ENCODE assay signal across 9 mouse cellular contexts in genomic region chr5:125404903-125405545, GRCm38 (mm10). TPM values are rescaled to one million over a fixed set of nuclear protein-coding genes. Genes with fewer than 3 reads are reported as not detected.
DNase-seq lines count a peak whose midpoint lies in the region; ATAC-seq and TF ChIP-seq lines count a peak whose summit lies in the region.
"Had no signal": no experiment of that assay in that cellular context is flagged by ENCODE, and none has a peak within 500 bp of the region (broad histone marks: within the 10 kb centered on the region; RNA-seq: fewer than 3 reads in every experiment).

No protein-coding gene starts in this region.

- H3K9me3 ChIP-seq in ES-E14 (ENCODE audit: control insufficient read depth, insufficient read depth, low read depth, low read length), result no peaks in the 10 kb centered on the region
- H3K9me3 ChIP-seq in forebrain, embryonic 15.5 days, result no peaks in the 10 kb centered on the region

- peak overlapping the region; percentile 70 for H3K9ac ChIP-seq in ES-E14 (ENCODE audit: insufficient read depth, low read depth, low read length, poor library complexity, severe bottlenecking)
- H3K9ac ChIP-seq in forebrain, embryonic 15.5 days (replicated peaks), result peak overlapping the region; percentile 61

- peak overlapping the region; percentile 66 for H3K4me2 ChIP-seq in forebrain, embryonic 15.5 days (replicated peaks)

- H3K36me3 ChIP-seq in ES-E14 (ENCODE audit: control insufficient read depth, insufficient read depth, low read length, poor library complexity, severe bottlenecking), result no peaks in the 10 kb centered on the region
- no peaks in the 10 kb centered on the region for H3K36me3 ChIP-seq in forebrain, embryonic 15.5 days

- WGBS in forebrain, embryonic 15.5 days, result under 1% methylated on average over 28 of the region's 28 CpGs

- intact Hi-C loops in heart, postnatal 36 days (cut with DNase I), result loop anchor here (2.0 kb wide), 1 partner anchor 16 kb away; the partner anchor contains the start of gene Gm10382

- H3K27ac ChIP-seq in ES-E14 (ENCODE audit: insufficient read depth, low read depth, low read length, poor library complexity, severe bottlenecking), result no peak overlapping the region
- H3K27ac ChIP-seq in bone marrow macrophage, adult 2 months (ENCODE audit: insufficient read depth, low read depth, low read length), result peak overlapping the region; percentile 94
- peak overlapping the region; percentile 93 for H3K27ac ChIP-seq in forebrain, embryonic 15.5 days (replicated peaks)

- H3K27me3 ChIP-seq in forebrain, embryonic 15.5 days, result no peaks in the 10 kb centered on the region

- no peak for TF ChIP-seq POLR2A in bone marrow macrophage, adult 2 months (IDR thresholded peaks at IDR 0.05; ENCODE audit: borderline replicate concordance, low read depth, low read length)

- ATAC-seq in forebrain, embryonic 15.5 days (replicated peaks), result peak; percentile 33; the same call in 1 of the 2 replicates

- in situ Hi-C loops in ES-E14 (cut with MboI; ENCODE audit: low sequenced_read_pairs in 2 of 2, unreplicated experiment in 2 of 2), result no loop called here

- H3K4me1 ChIP-seq in ES-E14 (ENCODE audit: control insufficient read depth in 2 of 2, insufficient read depth in 2 of 2, low read length in 2 of 2, poor library complexity in 1 of 2), result peaks cover 0 to 19% of the 10 kb centered on the region in 2 experiments; a peak in 1 of 4 replicates
- peaks cover 30% of the 10 kb centered on the region for H3K4me1 ChIP-seq in bone marrow macrophage, adult 2 months (ENCODE audit: control insufficient read depth, insufficient read depth, low read length)
- H3K4me1 ChIP-seq in forebrain, embryonic 15.5 days, result peaks cover 17% of the 10 kb centered on the region

- TF ChIP-seq CTCF in bone marrow macrophage, adult 2 months (IDR thresholded peaks at IDR 0.05; ENCODE audit: low read depth, low read length), result no peak

- H3K4me3 ChIP-seq in ES-E14 (ENCODE audit: insufficient read depth in 1 of 2, low read depth in 1 of 2, low read length in 2 of 2, poor library complexity in 1 of 2, severe bottlenecking in 1 of 2), result peak overlapping the region; percentile 73 to 83
- H3K4me3 ChIP-seq in bone marrow macrophage, adult 2 months (ENCODE audit: insufficient read depth, low read length), result peak overlapping the region; percentile 59
- peak overlapping the region; percentile 60 for H3K4me3 ChIP-seq in forebrain, embryonic 15.5 days

- peak; percentile 63 for DNase-seq in ES-E14 (ENCODE audit: low read depth, low spot score)
- DNase-seq in heart, postnatal 36 days, result peak; percentile 59 to 89
- peak; percentile 75 to 89 for DNase-seq in layer of hippocampus, postnatal 14 days (ENCODE audit: low spot score in 2 of 2)
- peak; percentile 52 for DNase-seq in lung, postnatal 10 days
- DNase-seq in retina, embryonic 14.5 days (ENCODE audit: low spot score), result peak; percentile 77
- DNase-seq in urinary bladder, postnatal 14 days (ENCODE audit: low spot score), result peak; percentile 50

TF ChIP-seq in ES-E14, 5 proteins besides CTCF, POLR2A, EP300 and RAD21:
- TF ChIP-seq CHD2 (IDR thresholded peaks at IDR 0.05; ENCODE audit: low read depth, low read length), result no peak
- TF ChIP-seq ZNF384 (IDR thresholded peaks at IDR 0.05; ENCODE audit: low read depth, low read length), result no peak
- TF ChIP-seq MAFK (IDR thresholded peaks at IDR 0.05; ENCODE audit: insufficient read depth, low read depth, low read length), result no peak
- TF ChIP-seq HCFC1 (IDR thresholded peaks at IDR 0.05; ENCODE audit: borderline replicate concordance, insufficient read depth, low read length), result no peak
- no peak for TF ChIP-seq ZC3H11A (IDR thresholded peaks at IDR 0.05; ENCODE audit: borderline replicate concordance, low read depth, low read length)

RNA-seq across cellular contexts. Expression of gene Ubc, which starts 15.0 kb away (rescaled TPM):
- total RNA-seq in ES-E14 (2012; rRNA removed), result 1,120 and 1,195 TPM in 2 replicates
- polyA plus RNA-seq in bone marrow macrophage, adult 2 months (2012; ENCODE audit: insufficient read depth, insufficient read length, missing spikeins), result 808 and 810 TPM in 2 replicates
- polyA plus RNA-seq in forebrain, embryonic 15.5 days (2015; fragmentation: Nextera tagmentation; extraction: Ambion mirVana), result 1,235 and 1,278 TPM in 2 replicates
- total RNA-seq in heart, postnatal 36 days (2021), result 1,000 to 10,000 TPM in 1 of 2 experiments, 100 to 1,000 TPM in 1; 856 to 1,567 TPM
- 100 to 1,000 TPM; 755 to 828 TPM for total RNA-seq in layer of hippocampus, postnatal 14 days (2021)

RNA-seq across cellular contexts. Expression of gene Gm10382, which starts 15.9 kb away (rescaled TPM):
- total RNA-seq in ES-E14 (2012; rRNA removed), result 0.98 and 1.6 TPM in 2 replicates
- polyA plus RNA-seq in bone marrow macrophage, adult 2 months (2012; ENCODE audit: insufficient read depth, insufficient read length, missing spikeins), result not detected in 2 replicates
- polyA plus RNA-seq in forebrain, embryonic 15.5 days (2015; fragmentation: Nextera tagmentation; extraction: Ambion mirVana), result 0.55 TPM in 2 replicates
- not detected for total RNA-seq in heart, postnatal 36 days (2021)
- total RNA-seq in layer of hippocampus, postnatal 14 days (2021), result under 1 TPM; 0.28 to 0.52 TPM
- total RNA-seq: heart, postnatal 10 days had no signal

RNA-seq across cellular contexts. Expression of gene Dhx37, which starts 28.9 kb away (rescaled TPM):
- 24.7 and 26.3 TPM in 2 replicates for total RNA-seq in ES-E14 (2012; rRNA removed)
- 13.1 and 18.4 TPM in 2 replicates for polyA plus RNA-seq in bone marrow macrophage, adult 2 months (2012; ENCODE audit: insufficient read depth, insufficient read length, missing spikeins)
- polyA plus RNA-seq in forebrain, embryonic 15.5 days (2015; fragmentation: Nextera tagmentation; extraction: Ambion mirVana), result 11.3 and 13.4 TPM in 2 replicates
- total RNA-seq in heart, postnatal 36 days (2021), result 10 to 100 TPM; 11.4 to 11.7 TPM
- 10 to 100 TPM; 12.4 to 13.8 TPM for total RNA-seq in layer of hippocampus, postnatal 14 days (2021)

RNA-seq across cellular contexts. Expression of gene Bri3bp, which starts 36.3 kb away (rescaled TPM):
- 52.7 and 80.5 TPM in 2 replicates for total RNA-seq in ES-E14 (2012; rRNA removed)
- 11.6 and 11.8 TPM in 2 replicates for polyA plus RNA-seq in bone marrow macrophage, adult 2 months (2012; ENCODE audit: insufficient read depth, insufficient read length, missing spikeins)
- 35.9 and 38.0 TPM in 2 replicates for polyA plus RNA-seq in forebrain, embryonic 15.5 days (2015; fragmentation: Nextera tagmentation; extraction: Ambion mirVana)
- total RNA-seq in heart, postnatal 36 days (2021), result 10 to 100 TPM; 45.4 to 54.6 TPM
- 10 to 100 TPM; 89.0 to 90.0 TPM for total RNA-seq in layer of hippocampus, postnatal 14 days (2021)
